Mouse (Mus musculus) forebrain, embryonic 15.5 days (tissue): ENCODE results near the gene Plscr4. TPM values are rescaled to one million over a fixed set of nuclear protein-coding genes. Genes with fewer than 3 reads are reported as not detected.

Experiments used
- ATAC-seq: fragments of 200-750 bp; cut with Nextera tagmentation; replicated peaks from 2 replicates; pipeline ENCODE4 v1.8.0; 2017; ENCODE audit warnings: mild to moderate bottlenecking, moderate TSS enrichment, moderate library complexity
- H3K27ac ChIP-seq: fragments of 300-500 bp; sonication (generic); replicated peaks from 2 replicates; pipeline ENCODE4 v1.5.1; 2015; ENCODE audit warnings: mild to moderate bottlenecking, inconsistent platforms
- H3K27me3 ChIP-seq: fragments of 300-500 bp; sonication (generic); 2 replicates; pipeline ENCODE4 v1.6.1; 2015; ENCODE audit warnings: inconsistent platforms
- H3K36me3 ChIP-seq: fragments of 300-500 bp; sonication (generic); 2 replicates; pipeline ENCODE4 v1.6.1; 2015; ENCODE audit warnings: mild to moderate bottlenecking, inconsistent platforms
- H3K4me1 ChIP-seq: fragments of 300-500 bp; sonication (generic); 2 replicates; pipeline ENCODE4 v1.6.1; 2015; ENCODE audit warnings: inconsistent platforms
- H3K4me2 ChIP-seq: fragments of 300-500 bp; sonication (generic); replicated peaks from 2 replicates; pipeline ENCODE4 v1.6.1; 2015; ENCODE audit warnings: mild to moderate bottlenecking, inconsistent platforms
- H3K4me3 ChIP-seq: fragments of 300-500 bp; sonication (generic); 2 replicates; pipeline ENCODE4 v1.5.1; 2015; ENCODE audit warnings: mild to moderate bottlenecking, inconsistent platforms
- H3K9ac ChIP-seq: fragments of 300-500 bp; sonication (generic); replicated peaks from 2 replicates; pipeline ENCODE4 v1.6.1; 2015; ENCODE audit warnings: mild to moderate bottlenecking, inconsistent platforms
- H3K9me3 ChIP-seq: fragments of 300-500 bp; sonication (generic); 2 replicates; pipeline ENCODE4 v1.6.1; 2016; ENCODE audit warnings: inconsistent platforms
- WGBS: fragments of 180-500 bp; shearing (Covaris S2); methylation state at CpG from one replicate; pipeline ENCODE4 v1.1.7; 2015; ENCODE audit warnings: mixed read lengths; 5-methylcytosine and 5-hydroxymethylcytosine counted together
- polyA plus RNA-seq: library from polyadenylated mRNA; unstranded; fragments of >200 nt; fragmentation: Nextera tagmentation; extraction: Ambion mirVana; gene quantifications from 2 replicates; pipeline ENCODE4 v1.2.1, GENCODE M21; 2015

The Plscr4 gene
- 1.1 and 1.3 TPM in 2 replicates for polyA plus RNA-seq

- Histone ChIP-seq H3K9ac (peak within 1 kb of the TSS; percentile 58), H3K27ac (no peak within 1 kb of the TSS), H3K4me3 (peak within 1 kb of the TSS; percentile 58), H3K4me2 (peak within 1 kb of the TSS; percentile 99), H3K9me3 (no peaks in the 10 kb centered on the region), H3K36me3 (no peaks in the 10 kb centered on the region), H3K4me1 (peaks cover 10% of the 10 kb centered on the region), H3K27me3 (no peaks in the 10 kb centered on the region)
- WGBS: 11% methylated on average over 43 of the region's 43 CpGs
- peak; percentile 94 for ATAC-seq
These were observed at the start of gene Plscr4 for GRCm38 (mm10) chr9:92457261-92458058. Gene Plscr4, plus strand, starts transcription at chr9:92457373.

- Histone ChIP-seq H3K4me2 (no peak overlapping the region), H3K4me3 (no peak overlapping the region), H3K9ac (no peak overlapping the region), H3K36me3 (no peaks in the 10 kb centered on the region), H3K9me3 (no peaks in the 10 kb centered on the region), H3K4me1 (no peaks in the 10 kb centered on the region), H3K27me3 (no peaks in the 10 kb centered on the region), H3K27ac (no peak overlapping the region)
- ATAC-seq: no peak
- WGBS: 94% methylated on average over 3 of the region's 3 CpGs
These were observed 46.9 kb upstream of the Plscr4 start for GRCm38 (mm10) chr9:92410225-92410624.

- no peak overlapping the region for H3K4me3 ChIP-seq
- no peaks in the 10 kb centered on the region for H3K27me3 ChIP-seq
- no peak overlapping the region for H3K9ac ChIP-seq
- 66% methylated on average over 2 of the region's 2 CpGs for whole genome bisulfite sequencing
- H3K9me3 ChIP-seq: no peaks in the 10 kb centered on the region
- H3K36me3 ChIP-seq: no peaks in the 10 kb centered on the region
- no peaks in the 10 kb centered on the region for H3K4me1 ChIP-seq
- no peak for ATAC-seq
- H3K27ac ChIP-seq: no peak overlapping the region
- no peak overlapping the region for H3K4me2 ChIP-seq
These were observed 45.1 kb upstream of the Plscr4 start for GRCm38 (mm10) chr9:92412045-92412444.

- H3K36me3 ChIP-seq: no peaks in the 10 kb centered on the region
- H3K9ac ChIP-seq: no peak overlapping the region
- no peak overlapping the region for H3K27ac ChIP-seq
- no peak overlapping the region for H3K4me2 ChIP-seq
- 84% methylated on average over 3 of the region's 3 CpGs for WGBS
- no peak for ATAC-seq
- no peaks in the 10 kb centered on the region for H3K27me3 ChIP-seq
- no peak overlapping the region for H3K4me3 ChIP-seq
- H3K9me3 ChIP-seq: no peaks in the 10 kb centered on the region
- H3K4me1 ChIP-seq: no peaks in the 10 kb centered on the region
These were observed 43.5 kb upstream of the Plscr4 start for GRCm38 (mm10) chr9:92413684-92414083.

GRCm38 (mm10) chr9:92437781-92438180 is 19.4 kb upstream of the Plscr4 start:
- H3K36me3 ChIP-seq: no peaks in the 10 kb centered on the region
- no peaks in the 10 kb centered on the region for H3K4me1 ChIP-seq
- ATAC-seq: no peak
- no peaks in the 10 kb centered on the region for H3K9me3 ChIP-seq
- no peak overlapping the region for H3K9ac ChIP-seq
- H3K27me3 ChIP-seq: no peaks in the 10 kb centered on the region
- H3K4me3 ChIP-seq: no peak overlapping the region
- H3K4me2 ChIP-seq: no peak overlapping the region
- no peak overlapping the region for H3K27ac ChIP-seq

- H3K9me3 ChIP-seq: no peaks in the 10 kb centered on the region
- H3K27ac ChIP-seq: no peak overlapping the region
- H3K4me1 ChIP-seq: no peaks in the 10 kb centered on the region
- 87% methylated on average over 4 of the region's 4 CpGs for WGBS
- ATAC-seq: no peak
- H3K27me3 ChIP-seq: no peaks in the 10 kb centered on the region
- H3K4me3 ChIP-seq: no peak overlapping the region
- no peak overlapping the region for H3K4me2 ChIP-seq
- no peaks in the 10 kb centered on the region for H3K36me3 ChIP-seq
- H3K9ac ChIP-seq: no peak overlapping the region
These were observed 15.7 kb upstream of the Plscr4 start for GRCm38 (mm10) chr9:92441468-92441867.

GRCm38 (mm10) chr9:92444536-92444935 is 12.6 kb upstream of the Plscr4 start:
- Histone ChIP-seq H3K9ac (no peak overlapping the region), H3K4me3 (no peak overlapping the region), H3K27me3 (no peaks in the 10 kb centered on the region), H3K4me2 (no peak overlapping the region), H3K36me3 (no peaks in the 10 kb centered on the region), H3K4me1 (no peaks in the 10 kb centered on the region), H3K9me3 (no peaks in the 10 kb centered on the region), H3K27ac (no peak overlapping the region)
- no peak for ATAC-seq

GRCm38 (mm10) chr9:92456605-92457004 is 568 bp upstream of the Plscr4 start:
- no peak for ATAC-seq
- H3K9ac ChIP-seq: no peak overlapping the region
- no peaks in the 10 kb centered on the region for H3K9me3 ChIP-seq
- no peak overlapping the region for H3K27ac ChIP-seq
- no peaks in the 10 kb centered on the region for H3K27me3 ChIP-seq
- H3K4me1 ChIP-seq: peaks cover 10% of the 10 kb centered on the region
- H3K4me3 ChIP-seq: no peak overlapping the region
- H3K4me2 ChIP-seq: no peak overlapping the region
- H3K36me3 ChIP-seq: no peaks in the 10 kb centered on the region
- WGBS: 82% methylated on average over 3 of the region's 3 CpGs

GRCm38 (mm10) chr9:92458059-92458402 is 858 bp downstream of the Plscr4 start:
- WGBS: 1% methylated on average over 5 of the region's 5 CpGs
- ATAC-seq: no peak; the same call in 1 of the 2 replicates

GRCm38 (mm10) chr9:92458418-92458817 is 1.2 kb downstream of the Plscr4 start:
- H3K4me1 ChIP-seq: peaks cover 10% of the 10 kb centered on the region
- no peak overlapping the region for H3K9ac ChIP-seq
- ATAC-seq: no peak
- 94% methylated on average over 2 of the region's 2 CpGs for WGBS
- H3K9me3 ChIP-seq: no peaks in the 10 kb centered on the region
- no peaks in the 10 kb centered on the region for H3K36me3 ChIP-seq
- peak overlapping the region; percentile 99; the same call in 1 of the 2 replicates for H3K4me2 ChIP-seq
- H3K4me3 ChIP-seq: no peak overlapping the region; the same call in 1 of the 2 replicates
- no peak overlapping the region for H3K27ac ChIP-seq
- no peaks in the 10 kb centered on the region for H3K27me3 ChIP-seq

More at GRCm38 (mm10) chr9:92458059-92458402, 858 bp downstream of the Plscr4 start:
- H3K27me3 ChIP-seq: no peaks in the 10 kb centered on the region
- peaks cover 10% of the 10 kb centered on the region for H3K4me1 ChIP-seq
- H3K4me2 ChIP-seq: peak overlapping the region; percentile 99
- peak overlapping the region; percentile 58 for H3K4me3 ChIP-seq
- H3K9me3 ChIP-seq: no peaks in the 10 kb centered on the region
- H3K36me3 ChIP-seq: no peaks in the 10 kb centered on the region
- no peak overlapping the region for H3K27ac ChIP-seq
- peak overlapping the region; percentile 58 for H3K9ac ChIP-seq

- no peaks in the 10 kb centered on the region for H3K9me3 ChIP-seq
- H3K4me2 ChIP-seq: no peak overlapping the region
- WGBS: 71% methylated on average over 4 of the region's 4 CpGs
- no peak overlapping the region for H3K4me3 ChIP-seq
- H3K9ac ChIP-seq: no peak overlapping the region
- no peaks in the 10 kb centered on the region for H3K36me3 ChIP-seq
- no peaks in the 10 kb centered on the region for H3K4me1 ChIP-seq
- no peaks in the 10 kb centered on the region for H3K27me3 ChIP-seq
- no peak overlapping the region for H3K27ac ChIP-seq
- ATAC-seq: no peak
These were observed 10.6 kb downstream of the Plscr4 start for GRCm38 (mm10) chr9:92467724-92468123.

- Histone ChIP-seq H3K4me3 (no peak overlapping the region), H3K9me3 (no peaks in the 10 kb centered on the region), H3K36me3 (no peaks in the 10 kb centered on the region), H3K27ac (no peak overlapping the region), H3K27me3 (no peaks in the 10 kb centered on the region), H3K9ac (no peak overlapping the region), H3K4me1 (no peaks in the 10 kb centered on the region), H3K4me2 (no peak overlapping the region)
- 60% methylated on average over 5 of the region's 5 CpGs for WGBS
- no peak for ATAC-seq
These were observed 15.2 kb downstream of the Plscr4 start for GRCm38 (mm10) chr9:92472256-92472855.
